Comparison of ENCODE assay signal across 8 mouse cellular contexts in genomic region chr4:54601671-54602512, GRCm38 (mm10).
DNase-seq lines count a peak whose midpoint lies in the region; ATAC-seq and TF ChIP-seq lines count a peak whose summit lies in the region.

No protein-coding gene starts in this region.

- TF ChIP-seq EP300 in stomach, postnatal 0 days (optimal IDR thresholded peaks at IDR 0.05), result no peak

- no peak for ATAC-seq in stomach, embryonic 16.5 days (ENCODE audit: insufficient read depth, low FRiP score)
- no peak for ATAC-seq in stomach, postnatal 0 days (ENCODE audit: low FRiP score, low TSS enrichment)

- H3K4me1 ChIP-seq in stomach, embryonic 16.5 days (ENCODE audit: control insufficient read depth, insufficient read depth, low read length), result no peaks in the 10 kb centered on the region
- H3K4me1 ChIP-seq in stomach, postnatal 0 days (replicated peaks; ENCODE audit: control insufficient read depth, insufficient read depth), result no peaks in the 10 kb centered on the region

- no peaks in the 10 kb centered on the region for H3K36me3 ChIP-seq in stomach, embryonic 16.5 days (ENCODE audit: control insufficient read depth, insufficient read depth, low read length)
- no peaks in the 10 kb centered on the region for H3K36me3 ChIP-seq in stomach, postnatal 0 days (ENCODE audit: control insufficient read depth, insufficient read depth, low read length)

- H3K27ac ChIP-seq in stomach, embryonic 16.5 days (ENCODE audit: low read length), result peak overlapping the region; percentile 33; the same call in 1 of the 2 replicates
- H3K27ac ChIP-seq in stomach, postnatal 0 days (replicated peaks), result no peak overlapping the region

- H3K4me2 ChIP-seq in stomach, embryonic 16.5 days (ENCODE audit: low read depth, low read length), result no peak overlapping the region
- H3K4me2 ChIP-seq in stomach, postnatal 0 days (replicated peaks; ENCODE audit: low read depth), result no peak overlapping the region

- TF ChIP-seq CTCF in stomach, postnatal 0 days (IDR thresholded peaks at IDR 0.05; ENCODE audit: low read depth), result no peak

- 61% methylated on average over 15 of the region's 15 CpGs for WGBS in stomach, embryonic 16.5 days
- WGBS in stomach, postnatal 0 days, result 57% methylated on average over 15 of the region's 15 CpGs

- DNase-seq in adrenal gland, postnatal 14 days, result peak; percentile 44
- DNase-seq in adrenal gland, adult 18-20 months (ENCODE audit: low spot score in 2 of 2), result no peak
- DNase-seq in stomach, postnatal 0 days (ENCODE audit: low spot score), result no peak
- peak; percentile 22 to 50 for DNase-seq in kidney, postnatal 4 days
- peak; percentile 5 for DNase-seq in telencephalon, adult 2 months (ENCODE audit: low read depth, low spot score)
- no peak for DNase-seq in spleen, adult 18-20 months
- DNase-seq in urinary bladder, adult 2 months (ENCODE audit: low spot score), result no peak

- no peaks in the 10 kb centered on the region for H3K9me3 ChIP-seq in stomach, embryonic 16.5 days (replicated peaks; ENCODE audit: control insufficient read depth, low read length)
- no peaks in the 10 kb centered on the region for H3K9me3 ChIP-seq in stomach, postnatal 0 days (ENCODE audit: control insufficient read depth, low read length)

- no peak overlapping the region for H3K9ac ChIP-seq in stomach, embryonic 16.5 days (ENCODE audit: low read length)
- no peak overlapping the region for H3K9ac ChIP-seq in stomach, postnatal 0 days (ENCODE audit: low read length)

- H3K27me3 ChIP-seq in stomach, embryonic 16.5 days (ENCODE audit: control insufficient read depth, insufficient read depth, low read length), result no peaks in the 10 kb centered on the region
- no peaks in the 10 kb centered on the region for H3K27me3 ChIP-seq in stomach, postnatal 0 days (ENCODE audit: control insufficient read depth, insufficient read depth, low read length)

- H3K4me3 ChIP-seq in stomach, embryonic 16.5 days (replicated peaks; ENCODE audit: low read length), result no peak overlapping the region
- H3K4me3 ChIP-seq in stomach, postnatal 0 days (ENCODE audit: low read depth, low read length), result no peak overlapping the region

Comparison
In these comparisons a context has a peak if more than half of its experiments do, and no peak if none do; other contexts are left out.
1. DNase-seq: peak in adrenal gland, postnatal 14 days (single experiment), kidney, postnatal 4 days (2 of 2) and telencephalon, adult 2 months (single experiment); none in adrenal gland, adult 18-20 months (0 of 2), stomach, postnatal 0 days (single experiment), spleen, adult 18-20 months (0 of 2) and urinary bladder, adult 2 months (single experiment).